Mouse (Mus musculus): ENCODE results near the gene N4bp1.

Gene N4bp1

DNA sequence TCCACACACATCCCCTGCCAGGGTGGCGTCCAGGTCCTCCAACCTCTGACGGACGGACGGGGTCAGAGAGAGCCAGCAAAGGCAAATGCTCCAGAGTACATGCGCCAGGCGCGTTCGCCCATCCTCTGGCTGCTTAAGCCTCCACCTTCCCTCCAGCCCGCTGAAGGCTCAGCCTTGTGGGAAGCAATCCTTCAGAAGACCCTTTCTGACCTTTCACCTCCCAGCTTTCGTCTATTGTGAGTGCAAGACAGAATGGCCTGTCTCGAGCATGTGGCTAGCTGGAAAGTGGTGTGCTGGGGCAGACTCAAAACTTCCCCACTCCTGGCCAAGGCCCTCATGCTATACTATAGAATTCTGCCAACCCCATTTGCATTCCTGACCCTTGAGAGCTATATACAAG lies 30.4 kb downstream of the N4bp1 start:
- DNase-seq (ENCODE audit: low spot score), result no peak

DNA sequence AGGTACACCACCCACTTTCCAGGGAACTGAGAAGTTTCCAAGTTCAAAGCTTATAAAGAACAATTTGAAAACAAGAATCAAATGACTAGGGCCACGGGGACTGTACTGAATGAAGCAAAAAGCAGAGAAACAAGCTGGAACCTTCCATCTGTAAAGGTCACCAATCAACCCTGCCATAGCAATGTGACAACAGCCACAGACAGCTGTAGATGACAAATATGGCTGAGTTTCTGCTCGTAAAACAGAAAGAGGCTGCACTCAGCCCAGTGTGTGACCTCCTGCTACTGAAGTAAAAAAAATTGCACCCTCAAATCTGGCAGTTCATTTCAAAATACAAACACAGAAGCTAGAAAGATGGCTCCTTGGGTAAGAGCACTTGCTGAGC lies 31.1 kb downstream of the N4bp1 start:
- no peak for DNase-seq (ENCODE audit: low spot score)

DNA sequence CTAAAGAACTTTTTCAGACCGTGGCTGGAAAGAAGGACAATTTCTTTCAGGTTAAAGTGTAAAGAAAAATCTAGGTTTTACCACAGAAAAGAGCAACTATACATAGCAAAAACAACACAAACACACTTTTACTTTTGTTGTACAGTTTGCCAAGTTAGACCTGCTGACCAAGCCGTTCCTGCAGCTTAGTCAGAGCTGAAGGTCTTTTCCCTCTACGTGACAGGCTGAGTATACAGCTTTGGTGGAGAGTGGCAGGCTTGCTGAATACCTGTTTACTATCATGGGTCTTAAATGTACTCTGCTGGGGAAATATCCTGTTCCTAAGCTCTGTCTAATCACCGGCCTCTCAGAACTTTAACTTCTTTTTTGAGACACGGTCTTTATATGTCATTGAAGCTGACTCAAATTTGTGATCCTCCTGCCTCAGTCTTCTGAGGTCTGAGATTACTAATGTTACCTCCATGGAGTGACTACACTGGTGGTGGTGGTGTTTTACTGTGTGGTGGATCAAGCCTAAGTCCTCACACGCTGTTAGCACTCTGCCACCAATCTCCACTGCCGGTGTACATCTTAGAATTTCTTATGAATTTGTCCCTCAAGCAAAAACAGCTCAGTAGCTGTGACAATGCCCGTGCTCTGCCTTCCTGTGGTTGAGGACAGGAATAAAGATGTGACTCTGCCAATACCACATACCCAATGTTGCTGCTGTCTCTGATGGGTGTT lies 31.6 kb downstream of the N4bp1 start:
- no peak for DNase-seq (ENCODE audit: low spot score)

DNA sequence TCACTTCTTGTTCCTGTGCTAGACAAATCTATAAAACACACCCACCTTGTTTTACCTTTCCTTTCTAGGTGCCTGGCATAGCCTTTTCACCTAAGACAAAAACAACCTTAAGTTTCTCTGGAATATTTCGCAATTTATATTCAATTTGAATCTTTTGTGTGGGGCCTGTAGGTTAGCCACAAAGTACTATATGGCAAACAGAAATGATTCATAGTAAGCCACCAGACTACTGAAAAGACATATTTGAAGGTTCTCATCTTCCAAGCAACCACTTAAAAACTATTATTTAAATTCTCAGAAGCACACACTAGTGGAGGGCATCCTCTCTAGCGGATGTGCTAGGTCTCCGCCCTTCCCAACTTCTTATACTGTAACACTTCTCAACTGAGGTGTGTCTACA lies 32.6 kb downstream of the N4bp1 start:
- no peak for DNase-seq (ENCODE audit: low spot score)

- DNase-seq (ENCODE audit: low spot score), result no peak
Observed at GRCm38 (mm10) chr8:86848876-86849275, 36.2 kb downstream of the N4bp1 start.

- no peak for DNase-seq (ENCODE audit: low spot score)
Observed at GRCm38 (mm10) chr8:86848401-86848800, 36.7 kb downstream of the N4bp1 start.

- DNase-seq (ENCODE audit: low spot score), result no peak
Observed at GRCm38 (mm10) chr8:86847091-86847490, 38.0 kb downstream of the N4bp1 start.

GRCm38 (mm10) chr8:86845875-86846274 lies 39.2 kb downstream of the N4bp1 start:
- DNase-seq (ENCODE audit: low spot score), result no peak

GRCm38 (mm10) chr8:86844856-86845255 lies 40.2 kb downstream of the N4bp1 start:
- DNase-seq (ENCODE audit: low spot score), result no peak

DNA sequence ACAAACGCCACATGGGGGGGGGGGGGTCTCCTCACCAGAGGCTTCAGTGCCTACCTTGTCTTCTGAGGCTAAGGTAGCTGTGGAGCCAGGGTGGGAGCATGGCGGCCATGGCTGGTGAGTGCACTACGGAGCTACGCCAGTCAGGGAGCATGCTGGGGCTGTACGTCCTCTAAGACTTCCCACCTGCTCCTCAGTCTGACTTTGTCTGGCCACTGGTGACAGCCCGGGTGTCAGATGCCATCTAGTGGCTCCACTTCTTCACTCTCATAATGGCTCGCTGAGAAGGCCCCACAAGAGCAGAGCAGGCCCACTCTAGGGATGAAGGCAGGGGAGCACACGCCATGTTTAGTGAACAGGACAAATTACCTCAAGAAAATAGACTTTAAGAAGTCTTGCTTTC lies 41.2 kb downstream of the N4bp1 start:
- DNase-seq (ENCODE audit: low spot score), result no peak

DNA sequence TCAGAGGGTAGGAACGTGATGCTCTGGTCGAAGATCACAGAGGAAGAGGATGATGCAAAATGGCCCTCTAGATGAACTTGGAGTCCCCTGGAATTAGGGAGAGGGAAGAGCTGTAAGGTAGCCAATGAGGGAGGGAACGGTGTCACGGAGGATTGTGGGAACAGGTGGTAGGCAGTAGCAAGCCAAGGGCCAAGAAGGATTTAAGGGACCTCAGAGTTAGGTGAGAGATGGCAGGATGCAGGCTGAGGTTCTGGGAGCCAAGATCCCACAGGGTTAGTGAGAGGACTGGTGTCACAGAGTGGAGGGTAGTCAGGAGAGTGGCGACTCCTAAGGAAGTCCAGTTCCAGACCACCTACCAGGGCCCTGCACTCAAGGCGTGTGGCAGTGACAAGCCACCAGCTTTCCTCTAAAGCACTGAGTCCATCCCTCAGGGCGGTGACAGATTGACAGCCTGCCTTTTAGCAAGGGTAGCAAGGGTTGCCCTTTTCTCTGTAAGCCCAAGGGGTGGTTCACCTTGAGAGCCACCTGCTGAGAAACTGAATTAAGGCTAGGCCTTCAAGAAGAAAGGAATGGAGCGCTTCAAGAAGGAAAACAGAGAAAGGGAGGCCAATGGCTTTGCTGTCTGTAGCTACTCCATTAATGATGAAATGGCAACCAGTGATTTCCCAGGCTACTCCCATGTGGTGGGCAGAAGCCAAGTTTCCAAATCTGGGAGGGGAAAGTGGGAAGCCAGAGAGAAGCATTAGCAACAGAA lies 43.3 kb downstream of the N4bp1 start:
- DNase-seq (ENCODE audit: low spot score), result no peak

DNA sequence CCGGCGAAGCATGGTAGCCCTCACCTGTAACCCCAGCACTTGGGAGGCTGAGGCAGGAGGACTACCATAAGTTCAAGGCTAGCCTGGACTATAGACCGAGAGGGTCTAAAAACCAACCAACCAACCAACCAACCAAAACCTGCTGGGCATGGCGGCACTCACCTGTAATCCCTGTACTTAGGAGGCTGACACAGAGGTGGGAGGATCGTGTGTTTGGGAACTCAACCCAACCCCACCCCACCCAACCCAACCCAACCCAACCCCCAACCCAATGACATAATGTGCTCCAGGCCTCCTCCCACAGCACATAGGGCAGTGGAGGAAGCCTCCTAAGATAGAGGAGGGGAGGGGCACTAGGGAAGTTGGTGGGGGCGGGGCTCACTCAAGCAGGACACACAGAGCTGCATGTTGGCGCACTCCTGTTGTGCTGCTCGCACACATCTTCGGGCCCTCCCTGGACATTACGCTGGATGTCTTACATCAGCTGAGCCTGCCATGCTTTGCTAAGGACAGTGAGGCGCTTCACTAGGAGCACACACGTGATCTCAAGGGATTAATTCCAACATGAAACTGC lies 44.9 kb downstream of the N4bp1 start:
- no peak for DNase-seq (ENCODE audit: low spot score)

DNA sequence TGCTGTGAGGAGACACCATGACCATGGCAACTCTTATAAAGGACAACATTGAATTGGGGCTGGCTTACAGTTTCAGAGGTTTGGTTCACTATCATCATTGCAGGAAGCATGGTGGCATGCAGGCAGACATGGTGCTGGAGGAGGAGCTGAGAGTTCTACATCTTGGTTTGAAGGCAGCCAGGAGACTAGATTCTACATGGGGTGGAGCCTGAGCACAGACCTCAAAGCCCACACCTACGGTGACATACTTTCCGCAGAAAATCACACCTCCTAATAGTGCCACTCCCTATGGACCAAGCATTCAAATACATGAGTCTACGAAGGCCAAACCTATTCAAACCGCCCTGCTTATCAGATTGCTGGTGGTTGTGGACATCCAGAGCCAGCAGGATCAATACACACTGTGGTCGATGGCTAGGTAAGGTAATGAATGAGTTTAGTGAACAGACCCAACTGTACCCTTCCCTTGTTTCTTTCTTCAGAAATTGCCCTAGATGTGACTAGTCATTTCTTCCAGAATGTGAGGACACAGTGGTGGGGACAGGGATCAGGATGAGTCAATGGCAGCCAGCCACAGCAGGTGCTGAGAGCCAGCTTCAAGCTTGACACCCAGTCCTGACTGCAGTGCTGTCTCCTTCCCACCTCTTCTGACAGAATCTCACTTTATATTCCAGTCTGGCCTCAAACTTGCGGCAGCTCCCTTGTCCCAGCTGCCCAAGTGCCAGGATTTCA lies 46.2 kb downstream of the N4bp1 start:
- DNase-seq (ENCODE audit: low spot score), result no peak

- no peak for DNase-seq (ENCODE audit: low spot score)
Observed at GRCm38 (mm10) chr8:86837234-86837633, 47.8 kb downstream of the N4bp1 start.

DNA sequence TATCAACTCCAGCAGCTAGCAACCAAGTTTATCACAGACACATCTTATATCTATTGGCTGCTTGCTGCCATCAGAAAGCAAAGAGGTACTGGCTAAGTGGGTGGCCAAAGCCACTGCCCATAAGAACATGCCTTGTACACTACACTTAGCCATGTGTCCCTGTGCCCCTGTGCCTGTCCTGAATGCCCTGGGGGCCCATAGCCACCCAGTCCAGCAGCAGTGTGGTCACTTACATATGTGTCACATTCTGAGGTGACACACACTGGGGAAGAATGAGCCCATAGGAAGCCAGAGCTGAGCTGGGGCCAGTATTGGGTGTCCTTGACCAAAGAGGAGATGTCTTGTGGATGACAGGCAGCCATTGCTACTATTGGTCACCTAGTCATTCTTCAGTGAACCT lies 49.2 kb downstream of the N4bp1 start:
- no peak for DNase-seq (ENCODE audit: low spot score)

DNA sequence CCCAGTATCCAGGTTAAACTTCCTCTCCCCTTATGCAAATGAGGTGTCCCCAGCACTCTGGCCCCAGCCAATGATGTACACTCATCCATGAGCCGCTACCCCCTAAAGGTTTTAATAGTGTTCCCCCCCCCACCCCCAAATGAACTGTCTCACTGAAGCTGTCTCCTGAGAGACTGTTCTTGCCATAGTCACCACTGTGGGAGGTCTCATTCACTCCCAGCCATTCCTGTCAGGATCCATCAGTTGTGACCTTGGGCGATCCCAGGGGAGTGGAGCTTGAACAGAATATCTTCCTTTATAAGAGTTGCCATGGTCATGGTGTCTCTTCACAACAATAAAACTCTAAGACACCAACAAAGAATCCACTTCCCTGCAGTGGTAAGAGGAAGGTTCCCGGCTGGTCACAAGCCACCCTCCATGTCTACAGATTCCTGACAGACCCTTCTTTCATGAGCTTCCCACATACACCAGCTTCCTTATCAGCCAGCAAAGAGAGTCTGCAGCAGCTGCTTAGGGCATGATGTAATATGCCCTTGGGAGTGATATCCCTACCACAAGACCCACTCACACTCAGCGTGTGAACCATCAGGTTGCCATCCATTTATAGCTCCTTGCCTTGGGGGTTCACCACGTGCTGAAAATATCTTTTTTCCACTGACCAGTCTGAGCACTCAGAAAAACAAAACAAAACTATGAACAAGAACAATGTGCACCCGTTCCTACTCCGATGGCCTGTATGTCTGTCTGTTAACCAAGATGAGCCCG lies 50.4 kb downstream of the N4bp1 start:
- no peak for DNase-seq (ENCODE audit: low spot score)

DNA sequence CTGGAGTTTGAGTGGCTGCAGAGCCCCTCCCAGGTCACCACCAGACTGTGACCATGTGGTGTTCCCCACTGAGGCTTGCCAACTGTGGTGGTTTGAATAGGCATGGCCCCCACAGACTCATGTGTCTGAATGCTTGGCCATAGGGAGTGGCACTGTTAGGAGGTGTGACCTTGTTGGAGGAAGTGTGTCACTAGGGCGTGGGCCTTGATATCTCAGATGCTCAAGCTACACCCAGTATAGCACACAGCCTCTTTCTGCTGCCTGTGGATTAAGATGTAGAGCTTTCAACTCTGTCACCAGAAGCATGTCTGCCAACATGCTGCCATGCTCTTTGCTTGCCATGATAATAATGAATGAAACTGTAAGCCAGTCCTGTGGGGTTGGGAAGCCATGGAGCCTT lies 51.1 kb downstream of the N4bp1 start:
- no peak for DNase-seq (ENCODE audit: low spot score)

DNA sequence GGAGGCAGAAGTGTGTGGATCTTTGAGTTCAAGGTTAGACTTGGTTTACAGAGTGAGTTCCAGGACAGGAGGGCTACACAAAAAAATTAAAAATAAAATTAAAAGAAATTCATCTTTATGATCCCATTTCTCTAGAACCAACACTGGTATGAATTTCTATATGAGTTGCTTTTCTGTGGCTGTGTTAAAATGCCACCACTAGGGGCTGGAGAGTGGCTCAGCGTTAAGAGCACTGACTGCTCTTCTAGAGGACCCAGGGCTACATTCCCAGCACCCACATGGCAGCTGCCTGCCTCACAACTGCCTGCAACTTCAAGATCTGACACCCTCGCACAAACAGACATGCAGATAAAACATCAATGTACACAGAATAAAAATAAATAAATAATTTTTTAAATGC lies 56.1 kb downstream of the N4bp1 start:
- no peak for DNase-seq (ENCODE audit: low spot score)

- no peak for DNase-seq (ENCODE audit: low spot score)
Observed at GRCm38 (mm10) chr8:86827199-86827598, 57.9 kb downstream of the N4bp1 start.

DNA sequence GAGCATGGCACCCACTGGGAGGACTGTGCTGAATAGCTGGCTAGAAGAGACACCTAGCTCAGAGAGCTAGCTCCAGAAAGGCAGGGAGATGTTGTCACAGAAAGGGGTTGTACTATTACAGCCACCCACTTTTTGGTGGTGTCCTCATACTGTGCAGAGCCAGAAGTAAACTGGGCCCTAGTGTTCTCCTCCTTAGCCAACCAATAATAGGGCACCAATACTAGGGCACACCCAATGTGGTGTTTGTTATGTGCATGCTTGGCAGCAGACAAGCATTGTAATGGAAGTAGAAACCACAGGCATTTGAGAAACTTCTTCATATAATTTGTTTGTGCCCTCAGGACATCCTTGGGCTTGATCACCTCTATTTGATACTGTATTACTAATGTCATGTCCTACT lies 58.5 kb downstream of the N4bp1 start:
- DNase-seq (ENCODE audit: low spot score), result no peak

DNA sequence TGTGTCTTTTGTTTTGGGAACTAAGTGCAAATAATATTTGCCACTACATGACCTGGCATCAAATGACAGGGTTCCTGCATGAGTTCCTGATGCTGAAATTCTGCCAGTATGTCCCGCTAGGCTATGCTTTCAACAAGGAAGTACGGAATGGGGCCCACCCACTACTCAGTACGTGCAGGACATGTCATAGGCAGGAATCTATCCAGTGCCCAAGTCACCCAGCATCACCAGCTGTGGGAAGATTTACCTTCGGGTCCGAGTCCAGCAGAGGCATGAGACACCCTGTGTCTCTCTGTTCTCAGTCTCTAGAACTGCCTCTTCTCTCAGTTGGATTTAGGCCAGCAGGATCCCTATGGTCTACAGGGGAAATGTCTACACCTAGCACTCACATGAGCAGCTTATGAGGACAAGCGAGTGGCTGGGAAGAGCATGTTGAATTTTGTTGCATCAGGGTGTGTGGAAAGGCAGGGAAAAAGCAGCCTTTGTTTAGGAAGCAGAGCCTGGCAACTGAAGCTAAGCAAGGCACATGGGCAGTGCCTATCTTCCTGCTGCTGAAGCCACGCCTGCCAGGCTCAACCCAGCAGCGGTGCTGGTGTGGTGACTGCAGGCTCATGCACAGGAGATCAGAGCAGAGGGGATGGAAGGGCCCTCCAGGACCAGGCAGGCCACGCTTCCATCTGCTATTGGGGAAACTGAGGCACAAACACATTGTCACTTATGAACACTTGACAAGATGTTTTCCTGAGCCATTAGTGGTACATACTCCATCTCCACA lies 59.2 kb downstream of the N4bp1 start:
- DNase-seq (ENCODE audit: low spot score), result no peak

Measured in ovary, postnatal 14 days (tissue).